Mouse (Mus musculus) gastrocnemius, adult 2 months (tissue): ENCODE measurements at regions not wholly inside any gene's neighbourhood (a gene's known extent, or its start where the extent isn't known, plus 50 kb on each side); places are given as distances from the start of the nearest gene placed in this dataset.
"Not testable (repeated sequence)": the region's sequence is repeated elsewhere in the genome, so short reads cannot be mapped to it uniquely, and the experiment has no call there.

ENCODE experiments used
- DNase-seq: peaks from one replicate; pipeline ENCODE4 v3.0.0; 2022
- H3K27ac ChIP-seq: fragments of 200-600 bp; 2 replicates; pipeline ENCODE4 v1.8.1; 2022; ENCODE audit warnings: mild to moderate bottlenecking
- H3K4me3 ChIP-seq: fragments of 200-600 bp; 2 replicates; pipeline ENCODE4 v1.8.1; 2022; ENCODE audit warnings: mild to moderate bottlenecking, moderate library complexity
- CTCF ChIP-seq: fragments of 200-600 bp; IDR thresholded peaks from 2 replicates; pipeline ENCODE4 v1.8.1; 2022; ENCODE audit warnings: antibody characterized with exemption, mild to moderate bottlenecking, moderate library complexity
- intact Hi-C: fragments of 180-260 bp; cut with DNase I; formaldehyde crosslinking; loops from one replicate; pipeline ENCODE4 v1.15.1; 2025

GRCm38 (mm10) chr13:107804418-107804817, 239.8 kb upstream of the Smim15 start:
- Histone ChIP-seq H3K4me3 (no peak overlapping the region), H3K27ac (no peak overlapping the region)
- intact Hi-C loops: no loop called here
- TF ChIP-seq CTCF: peak; percentile 31; the same call in 1 of the 2 replicates
- DNase-seq: no peak

- Histone ChIP-seq H3K4me3 (no peak overlapping the region), H3K27ac (no peak overlapping the region)
- DNase-seq: no peak
- intact Hi-C loops: no loop called here
- no peak for TF ChIP-seq CTCF
Measured at GRCm38 (mm10) chr13:107799199-107799945, 244.9 kb upstream of the Smim15 start.

GRCm38 (mm10) chr13:107798144-107798543, 246.1 kb upstream of the Smim15 start:
- no peak overlapping the region for H3K27ac ChIP-seq
- no peak for TF ChIP-seq CTCF
- no peak for DNase-seq
- intact Hi-C loops: no loop called here
- no peak overlapping the region for H3K4me3 ChIP-seq

GRCm38 (mm10) chr13:107795516-107795915, 248.7 kb upstream of the Smim15 start:
- Histone ChIP-seq H3K27ac (no peak overlapping the region), H3K4me3 (no peak overlapping the region)
- no peak for TF ChIP-seq CTCF
- DNase-seq: no peak
- intact Hi-C loops: no loop called here

GRCm38 (mm10) chr13:107791770-107792169, 252.5 kb upstream of the Smim15 start:
- intact Hi-C loops: no loop called here
- no peak overlapping the region for H3K27ac ChIP-seq
- DNase-seq: no peak
- TF ChIP-seq CTCF: no peak
- H3K4me3 ChIP-seq: no peak overlapping the region

- no peak for DNase-seq
- TF ChIP-seq CTCF: no peak
- intact Hi-C loops: no loop called here
- no peak overlapping the region for H3K4me3 ChIP-seq
- H3K27ac ChIP-seq: no peak overlapping the region
Measured at GRCm38 (mm10) chr13:107784971-107785370, 259.3 kb upstream of the Smim15 start.

GRCm38 (mm10) chr13:107781741-107782140, 262.5 kb upstream of the Smim15 start:
- no peak overlapping the region for H3K27ac ChIP-seq
- no peak overlapping the region for H3K4me3 ChIP-seq
- intact Hi-C loops: no loop called here
- no peak for TF ChIP-seq CTCF
- no peak for DNase-seq

- DNase-seq: no peak
- Histone ChIP-seq H3K27ac (no peak overlapping the region), H3K4me3 (no peak overlapping the region)
- TF ChIP-seq CTCF: no peak
- intact Hi-C loops: no loop called here
Measured at GRCm38 (mm10) chr13:107781221-107781620, 263.0 kb upstream of the Smim15 start.

- no peak for DNase-seq
- no peak for TF ChIP-seq CTCF
- Histone ChIP-seq H3K4me3 (no peak overlapping the region), H3K27ac (no peak overlapping the region)
- intact Hi-C loops: no loop called here
Measured at GRCm38 (mm10) chr13:107779591-107779990, 264.7 kb upstream of the Smim15 start.

- H3K4me3 ChIP-seq, H3K27ac ChIP-seq, DNase-seq, intact Hi-C loops: not testable (repeated sequence)
Measured at GRCm38 (mm10) chr13:107774499-107774898, 269.7 kb upstream of the Smim15 start.

GRCm38 (mm10) chr13:107767262-107767624, 277.0 kb upstream of the Smim15 start:
- no peak for DNase-seq
- peak overlapping the region; percentile 60; the same call in 1 of the 2 replicates for H3K4me3 ChIP-seq
- no peak overlapping the region for H3K27ac ChIP-seq
- no peak for TF ChIP-seq CTCF
- intact Hi-C loops: no loop called here

GRCm38 (mm10) chr13:107766397-107767261, 277.6 kb upstream of the Smim15 start:
- intact Hi-C loops: no loop called here
- Histone ChIP-seq H3K27ac (no peak overlapping the region), H3K4me3 (peak overlapping the region; percentile 60)
- no peak for TF ChIP-seq CTCF
- peak; percentile 31 for DNase-seq

- no peak for TF ChIP-seq CTCF
- no peak for DNase-seq
- Histone ChIP-seq H3K4me3 (no peak overlapping the region), H3K27ac (no peak overlapping the region)
- intact Hi-C loops: no loop called here
Measured at GRCm38 (mm10) chr13:107763911-107764310, 280.3 kb upstream of the Smim15 start.
